Mouse (Mus musculus) forebrain, embryonic 14.5 days (tissue): ENCODE results near the gene Dnah12. TPM values are rescaled to one million over a fixed set of nuclear protein-coding genes. Genes with fewer than 3 reads are reported as not detected.

Source experiments
- ATAC-seq: fragments of 200-750 bp; cut with Nextera tagmentation; 2 replicates; pipeline ENCODE4 v1.8.0; 2017; ENCODE audit warnings: mild to moderate bottlenecking, moderate library complexity
- DNase-seq: peaks from one replicate; pipeline ENCODE4 v3.0.0-alpha.2; 2015; ENCODE audit warnings: low spot score
- H3K27ac ChIP-seq: fragments of 300-500 bp; sonication (generic); 2 replicates; pipeline ENCODE4 v1.5.1; 2014; ENCODE audit warnings: low read depth, mild to moderate bottlenecking, control low read depth, low read length, moderate library complexity
- H3K27me3 ChIP-seq: fragments of 300-500 bp; sonication (generic); replicated peaks from 2 replicates; pipeline ENCODE4 v1.6.1; 2014; ENCODE audit warnings: low read length, control low read depth, mixed read lengths; ENCODE audit not compliant: control insufficient read depth, insufficient read depth
- H3K36me3 ChIP-seq: fragments of 300-500 bp; sonication (generic); 2 replicates; pipeline ENCODE4 v1.6.1; 2014; ENCODE audit warnings: low read length, control low read depth; ENCODE audit not compliant: control insufficient read depth, insufficient read depth
- H3K4me1 ChIP-seq: fragments of 300-500 bp; sonication (generic); 2 replicates; pipeline ENCODE4 v1.6.1; 2014; ENCODE audit warnings: antibody characterized with exemption, low read length, control low read depth; ENCODE audit not compliant: control insufficient read depth, insufficient read depth
- H3K4me2 ChIP-seq: fragments of 300-500 bp; sonication (generic); 2 replicates; pipeline ENCODE4 v1.6.1; 2014; ENCODE audit warnings: mild to moderate bottlenecking, control low read depth, low read length
- H3K4me3 ChIP-seq: fragments of 300-500 bp; sonication (generic); 2 replicates; pipeline ENCODE4 v1.5.1; 2014; ENCODE audit warnings: low read depth, low read length, control low read depth
- H3K9ac ChIP-seq: fragments of 300-500 bp; sonication (generic); 2 replicates; pipeline ENCODE4 v1.6.1; 2014; ENCODE audit warnings: mild to moderate bottlenecking, low read length, control low read depth, moderate library complexity
- H3K9me3 ChIP-seq: fragments of 300-500 bp; sonication (generic); replicated peaks from 2 replicates; pipeline ENCODE4 v1.6.1; 2016; ENCODE audit warnings: low read length, control low read depth, mixed read lengths; ENCODE audit not compliant: control insufficient read depth
- WGBS: fragments of 180-500 bp; shearing (Covaris S2); extraction: QIAGEN DNeasy Blood & Tissue Kit; methylation state at CpG from one replicate; pipeline ENCODE4 v1.1.7; 2014; 5-methylcytosine and 5-hydroxymethylcytosine counted together
- polyA plus RNA-seq: library from polyadenylated mRNA; unstranded; fragments of >200 nt; fragmentation: Nextera tagmentation; extraction: Ambion mirVana; gene quantifications from 2 replicates; pipeline ENCODE4 v1.2.1, GENCODE M21; 2014

Gene Dnah12
- polyA plus RNA-seq, 1 experiment from 2014 or later: 0.10 TPM

DNA sequence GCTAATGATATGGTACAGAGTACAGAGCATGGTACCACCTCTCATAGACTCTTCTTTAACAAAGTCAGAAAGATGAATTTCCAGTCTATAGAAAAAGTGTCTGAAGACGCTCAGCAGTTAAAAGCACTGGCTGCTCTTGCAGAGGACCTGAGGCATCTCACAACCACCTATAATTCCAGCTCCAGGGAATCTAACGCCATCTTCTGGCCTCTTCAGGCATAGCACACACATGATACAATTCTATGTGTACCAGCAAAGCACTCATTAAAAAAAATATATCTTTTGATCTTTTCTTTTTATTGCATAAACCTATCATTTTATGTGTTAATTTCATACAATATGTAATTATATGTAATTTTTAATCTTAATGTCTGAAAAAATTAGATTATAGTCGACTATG, 121.8 kb downstream of the Dnah12 start:
- Histone ChIP-seq H3K36me3 (no peaks in the 10 kb centered on the region), H3K27me3 (no peaks in the 10 kb centered on the region), H3K4me2 (no peak overlapping the region), H3K4me1 (no peaks in the 10 kb centered on the region), H3K9ac (no peak overlapping the region), H3K9me3 (no peaks in the 10 kb centered on the region), H3K4me3 (no peak overlapping the region), H3K27ac (no peak overlapping the region)
- ATAC-seq (no peak), DNase-seq (no peak)
- WGBS: 51% methylated on average over 3 of the region's 3 CpGs

GRCm38 (mm10) chr14:26816785-26817184, 123.7 kb downstream of the Dnah12 start:
- H3K9me3 ChIP-seq: no peaks in the 10 kb centered on the region
- no peak for ATAC-seq
- H3K4me1 ChIP-seq: no peaks in the 10 kb centered on the region
- no peaks in the 10 kb centered on the region for H3K27me3 ChIP-seq
- H3K9ac ChIP-seq: no peak overlapping the region
- H3K4me3 ChIP-seq: no peak overlapping the region
- no peaks in the 10 kb centered on the region for H3K36me3 ChIP-seq
- no peak overlapping the region for H3K4me2 ChIP-seq
- WGBS: 80% methylated on average over 4 of the region's 4 CpGs
- no peak for DNase-seq
- H3K27ac ChIP-seq: no peak overlapping the region

DNA sequence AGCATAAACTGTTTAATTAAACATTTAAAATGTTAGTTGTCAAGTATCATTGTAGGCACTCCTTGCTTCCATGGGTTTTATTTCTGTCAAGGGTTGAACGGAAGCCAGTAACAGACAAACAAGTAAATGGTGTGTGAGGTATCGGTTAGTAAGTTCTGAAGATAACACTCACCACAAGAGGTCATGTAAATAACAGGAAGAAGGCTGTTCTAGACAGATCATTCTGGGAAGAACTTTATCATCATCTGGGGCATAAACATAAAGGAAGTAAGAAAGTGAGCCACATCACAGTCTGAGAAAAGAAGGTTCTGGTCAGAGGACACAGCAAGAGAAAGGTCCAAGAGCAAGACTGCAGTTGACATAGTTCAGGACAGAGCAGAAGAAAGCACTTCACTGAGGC, 132.9 kb downstream of the Dnah12 start:
- Histone ChIP-seq H3K27me3 (no peaks in the 10 kb centered on the region), H3K4me1 (no peaks in the 10 kb centered on the region), H3K4me2 (no peak overlapping the region), H3K4me3 (no peak overlapping the region), H3K27ac (no peak overlapping the region), H3K9me3 (no peaks in the 10 kb centered on the region), H3K36me3 (no peaks in the 10 kb centered on the region), H3K9ac (no peak overlapping the region)
- 95% methylated on average over 2 of the region's 2 CpGs for WGBS
- ATAC-seq (no peak), DNase-seq (no peak)

DNA sequence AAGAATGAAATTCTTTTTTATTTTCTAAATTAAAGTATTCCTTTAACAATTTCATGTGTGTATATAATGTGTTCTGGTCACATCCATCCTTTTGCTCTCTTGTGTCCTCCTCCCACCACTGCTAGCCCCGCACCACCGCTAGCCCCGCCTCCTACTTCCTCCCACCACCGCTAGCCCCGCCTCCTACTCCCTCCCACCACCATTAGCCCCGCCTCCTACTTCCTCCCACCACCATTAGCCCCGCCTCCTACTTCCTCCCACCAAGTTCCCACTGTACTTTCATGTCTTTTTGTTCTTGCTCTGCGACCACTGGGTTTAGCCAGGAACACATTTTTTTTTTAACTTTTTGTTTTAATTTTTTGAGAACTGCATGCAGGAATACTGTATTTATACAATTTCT, 160.0 kb downstream of the Dnah12 start:
- Histone ChIP-seq H3K4me2 (no peak overlapping the region), H3K9ac (no peak overlapping the region), H3K27me3 (no peaks in the 10 kb centered on the region), H3K4me1 (no peaks in the 10 kb centered on the region), H3K27ac (no peak overlapping the region), H3K4me3 (no peak overlapping the region), H3K9me3 (no peaks in the 10 kb centered on the region), H3K36me3 (no peaks in the 10 kb centered on the region)
- WGBS: 86% methylated on average over 8 of the region's 8 CpGs
- ATAC-seq: no peak
- DNase-seq: no peak

GRCm38 (mm10) chr14:26854066-26854465, 161.0 kb downstream of the Dnah12 start:
- Histone ChIP-seq H3K9ac (no peak overlapping the region), H3K36me3 (no peaks in the 10 kb centered on the region), H3K27me3 (no peaks in the 10 kb centered on the region), H3K4me2 (no peak overlapping the region), H3K27ac (no peak overlapping the region), H3K9me3 (no peaks in the 10 kb centered on the region), H3K4me1 (no peaks in the 10 kb centered on the region), H3K4me3 (no peak overlapping the region)
- ATAC-seq (no peak), DNase-seq (no peak)
- 89% methylated on average over 2 of the region's 2 CpGs for WGBS

GRCm38 (mm10) chr14:26858364-26858763, 165.3 kb downstream of the Dnah12 start:
- H3K4me1 ChIP-seq: no peaks in the 10 kb centered on the region
- 81% methylated on average over 2 of the region's 2 CpGs for WGBS
- H3K27ac ChIP-seq: no peak overlapping the region
- no peaks in the 10 kb centered on the region for H3K9me3 ChIP-seq
- H3K4me2 ChIP-seq: no peak overlapping the region
- no peaks in the 10 kb centered on the region for H3K27me3 ChIP-seq
- H3K9ac ChIP-seq: no peak overlapping the region
- no peak for ATAC-seq
- DNase-seq: no peak
- H3K36me3 ChIP-seq: no peaks in the 10 kb centered on the region
- no peak overlapping the region for H3K4me3 ChIP-seq

DNA sequence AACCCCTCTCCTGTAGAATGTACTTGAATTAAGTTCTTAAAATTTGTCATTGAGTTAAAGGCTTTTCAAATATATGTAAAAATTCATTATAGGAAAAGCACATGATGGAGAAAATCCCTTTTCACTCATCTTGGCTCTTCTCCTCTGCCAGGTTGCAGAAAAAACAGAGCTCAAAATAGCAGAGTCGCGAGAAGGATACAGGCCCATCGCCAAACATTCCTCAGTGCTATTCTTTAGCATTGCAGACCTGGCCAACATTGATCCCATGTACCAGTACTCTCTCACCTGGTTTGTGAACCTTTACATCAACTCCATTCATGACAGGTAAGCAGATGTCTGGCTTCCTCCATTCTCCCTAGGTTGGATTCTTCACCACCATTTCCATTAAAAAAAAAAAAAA, 165.9 kb downstream of the Dnah12 start:
- H3K9me3 ChIP-seq: no peaks in the 10 kb centered on the region
- H3K27me3 ChIP-seq: no peaks in the 10 kb centered on the region
- no peak overlapping the region for H3K4me2 ChIP-seq
- no peak for ATAC-seq
- H3K27ac ChIP-seq: no peak overlapping the region
- DNase-seq: no peak
- no peaks in the 10 kb centered on the region for H3K4me1 ChIP-seq
- no peak overlapping the region for H3K9ac ChIP-seq
- H3K4me3 ChIP-seq: no peak overlapping the region
- H3K36me3 ChIP-seq: no peaks in the 10 kb centered on the region
- WGBS: 92% methylated on average over 3 of the region's 3 CpGs

GRCm38 (mm10) chr14:26867356-26867755, 174.3 kb downstream of the Dnah12 start:
- ATAC-seq: no peak
- H3K4me3 ChIP-seq: no peak overlapping the region
- no peaks in the 10 kb centered on the region for H3K4me1 ChIP-seq
- H3K9ac ChIP-seq: no peak overlapping the region
- no peak for DNase-seq
- H3K27ac ChIP-seq: no peak overlapping the region
- H3K9me3 ChIP-seq: no peaks in the 10 kb centered on the region
- WGBS: 67% methylated on average over 9 of the region's 9 CpGs
- no peaks in the 10 kb centered on the region for H3K36me3 ChIP-seq
- no peak overlapping the region for H3K4me2 ChIP-seq
- H3K27me3 ChIP-seq: no peaks in the 10 kb centered on the region

DNA sequence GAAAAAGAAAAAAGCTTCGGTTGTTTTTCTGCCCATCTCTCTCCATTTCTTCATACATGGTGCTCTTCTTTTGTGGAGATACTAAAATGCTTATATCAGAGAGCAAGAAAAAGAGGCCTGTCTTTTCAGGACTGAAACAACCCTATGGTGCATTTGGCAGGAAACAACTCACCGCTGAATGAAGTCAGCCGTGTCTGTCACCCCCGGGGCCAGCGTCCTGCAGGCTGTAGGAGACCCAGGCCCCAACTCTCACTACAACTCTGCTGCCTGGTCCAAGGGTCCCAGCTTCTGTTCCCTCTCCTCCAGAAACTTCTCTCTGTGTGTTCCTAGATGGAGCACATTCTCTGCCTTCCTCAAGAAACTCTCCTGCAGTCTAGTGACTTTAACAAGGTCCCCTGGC, 175.2 kb downstream of the Dnah12 start:
- ATAC-seq (no peak), DNase-seq (no peak)
- Histone ChIP-seq H3K27ac (no peak overlapping the region), H3K9ac (no peak overlapping the region), H3K36me3 (no peaks in the 10 kb centered on the region), H3K4me1 (no peaks in the 10 kb centered on the region), H3K4me2 (no peak overlapping the region), H3K4me3 (no peak overlapping the region), H3K9me3 (no peaks in the 10 kb centered on the region), H3K27me3 (no peaks in the 10 kb centered on the region)
- 88% methylated on average over 5 of the region's 5 CpGs for WGBS

DNA sequence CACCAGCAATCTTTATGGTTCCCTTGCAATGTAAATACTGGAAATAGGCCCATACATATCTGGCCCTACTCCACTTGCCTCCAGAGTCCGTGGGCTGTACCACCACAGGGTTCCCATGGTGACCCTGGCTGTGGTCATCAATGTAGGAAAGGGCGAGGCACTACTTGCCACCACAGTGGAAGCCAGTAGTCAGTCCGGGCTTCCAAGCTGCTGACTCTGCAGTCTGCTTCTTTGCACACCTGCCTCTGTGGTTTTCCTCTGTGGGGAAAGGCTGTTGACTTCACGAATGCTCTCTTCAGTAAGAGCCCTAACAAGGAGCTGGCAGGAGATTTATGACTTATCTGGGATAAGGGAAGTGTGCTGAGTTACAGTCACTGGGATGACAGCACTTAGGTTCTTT, 185.7 kb downstream of the Dnah12 start:
- 81% methylated on average over 4 of the region's 4 CpGs for WGBS
- Histone ChIP-seq H3K27me3 (no peaks in the 10 kb centered on the region), H3K36me3 (no peaks in the 10 kb centered on the region), H3K27ac (no peak overlapping the region), H3K9ac (no peak overlapping the region), H3K9me3 (no peaks in the 10 kb centered on the region), H3K4me3 (no peak overlapping the region), H3K4me2 (no peak overlapping the region), H3K4me1 (no peaks in the 10 kb centered on the region)
- DNase-seq (no peak), ATAC-seq (no peak)
